10 mouse cellular contexts compared by ENCODE assay signal in the genomic region with DNA sequence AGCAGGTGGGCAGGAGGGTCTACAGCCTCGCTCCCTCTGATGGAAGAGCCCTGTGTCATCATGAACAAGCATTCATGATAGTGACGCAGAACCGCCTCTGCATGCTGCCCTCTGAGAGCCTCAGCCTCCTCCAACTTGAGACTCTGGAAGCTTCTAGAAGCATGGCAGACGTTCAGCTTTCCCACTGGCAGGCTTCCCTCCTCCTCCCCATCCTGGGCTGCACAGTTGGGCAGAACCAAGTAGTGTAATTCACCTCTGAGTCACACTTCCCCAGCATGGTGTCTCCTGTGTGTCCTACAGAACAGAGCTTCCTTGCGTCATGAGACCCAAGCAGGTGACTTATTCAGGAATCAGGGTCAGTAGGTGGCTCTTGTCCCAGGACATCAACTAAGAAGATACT.
DNase-seq lines count a peak whose midpoint lies in the region; ATAC-seq and TF ChIP-seq lines count a peak whose summit lies in the region.
"Had no signal": no experiment of that assay in that cellular context is flagged by ENCODE, and none has a peak within 500 bp of the region (broad histone marks: within the 10 kb centered on the region; RNA-seq: fewer than 3 reads in every experiment).

No protein-coding gene starts in this region.

- H3K27me3 ChIP-seq in hindbrain, embryonic 10.5 days (ENCODE audit: insufficient read depth, poor library complexity, severe bottlenecking), result peaks cover 19% of the 10 kb centered on the region
- no peaks in the 10 kb centered on the region for H3K27me3 ChIP-seq in hindbrain, embryonic 11.5 days (ENCODE audit: control insufficient read depth, insufficient read depth, low read length)
- H3K27me3 ChIP-seq in cerebellum, adult 2 months (ENCODE audit: control insufficient read depth, insufficient read depth, low read length), result no peaks in the 10 kb centered on the region
- H3K27me3 ChIP-seq in kidney, embryonic 14.5 days (ENCODE audit: control insufficient read depth, insufficient read depth, low read length), result no peaks in the 10 kb centered on the region
- H3K27me3 ChIP-seq: heart, embryonic 13.5 days had no signal

- H3K36me3 ChIP-seq in hindbrain, embryonic 10.5 days, result no peaks in the 10 kb centered on the region
- H3K36me3 ChIP-seq in hindbrain, embryonic 11.5 days (ENCODE audit: control insufficient read depth, insufficient read depth, low read length), result no peaks in the 10 kb centered on the region
- H3K36me3 ChIP-seq in kidney, embryonic 14.5 days (ENCODE audit: control insufficient read depth, insufficient read depth, low read length), result no peaks in the 10 kb centered on the region
- H3K36me3 ChIP-seq: heart, embryonic 13.5 days had no signal

- no peak for ATAC-seq in hindbrain, embryonic 11.5 days (ENCODE audit: low FRiP score)
- ATAC-seq in kidney, embryonic 14.5 days (ENCODE audit: low FRiP score, low TSS enrichment), result no peak
- ATAC-seq: lung, postnatal 0 days had no signal

- DNase-seq in hindbrain, embryonic 10.5 days (ENCODE audit: low spot score), result no peak
- no peak for DNase-seq in hindbrain, embryonic 11.5 days (ENCODE audit: low spot score)
- DNase-seq in cerebellum, adult 2 months, result peak; percentile 73 to 85
- DNase-seq in gastrocnemius, postnatal 14 days, result peak; percentile 40
- DNase-seq in right cerebral cortex, postnatal 14 days, result peak; percentile 63
- no peak for DNase-seq in ovary, postnatal 14 days (ENCODE audit: low spot score)
- no peak for DNase-seq in thymus, postnatal 14 days

- H3K4me2 ChIP-seq in hindbrain, embryonic 11.5 days (replicated peaks; ENCODE audit: low read depth, low read length), result no peak overlapping the region
- H3K4me2 ChIP-seq in kidney, embryonic 14.5 days (replicated peaks; ENCODE audit: low read depth, low read length), result no peak overlapping the region
- H3K4me2 ChIP-seq: heart, embryonic 13.5 days had no signal

- TF ChIP-seq POLR2A in cerebellum, adult 2 months (IDR thresholded peaks at IDR 0.05; ENCODE audit: borderline replicate concordance, insufficient read depth, low read length), result no peak

- 0 out of 2 replicates have a peak overlapping the region, but pooled peaks have one; percentile 2 for H3K27ac ChIP-seq in hindbrain, embryonic 10.5 days
- H3K27ac ChIP-seq in hindbrain, embryonic 11.5 days (ENCODE audit: low read depth, low read length), result no peak overlapping the region
- H3K27ac ChIP-seq in cerebellum, adult 2 months (ENCODE audit: insufficient read depth, low read length), result no peak overlapping the region
- H3K27ac ChIP-seq in kidney, embryonic 14.5 days (ENCODE audit: low read depth, low read length), result no peak overlapping the region

- H3K9me3 ChIP-seq in hindbrain, embryonic 10.5 days, result no peaks in the 10 kb centered on the region
- H3K9me3 ChIP-seq in hindbrain, embryonic 11.5 days (ENCODE audit: control insufficient read depth, low read length), result no peaks in the 10 kb centered on the region
- no peaks in the 10 kb centered on the region for H3K9me3 ChIP-seq in kidney, embryonic 14.5 days (ENCODE audit: control insufficient read depth, low read length)
- H3K9me3 ChIP-seq: heart, embryonic 13.5 days had no signal

- H3K9ac ChIP-seq in hindbrain, embryonic 11.5 days (ENCODE audit: low read depth, low read length), result no peak overlapping the region
- no peak overlapping the region for H3K9ac ChIP-seq in kidney, embryonic 14.5 days (ENCODE audit: low read depth, low read length)
- H3K9ac ChIP-seq: heart, embryonic 13.5 days had no signal

- 93% methylated on average over 5 of the region's 5 CpGs for WGBS in hindbrain, embryonic 10.5 days
- 97% methylated on average over 5 of the region's 5 CpGs for WGBS in hindbrain, embryonic 11.5 days
- WGBS in cerebellum, adult 2 months, result 37% methylated on average over 5 of the region's 5 CpGs
- WGBS in kidney, embryonic 14.5 days, result 98% methylated on average over 5 of the region's 5 CpGs

- intact Hi-C loops in gastrocnemius, postnatal 14 days (cut with DNase I; ENCODE audit: low total_unique reads), result loop anchor here (10.0 kb wide), 1 partner anchor 57 kb away; no protein-coding TSS in a partner anchor

- H3K4me3 ChIP-seq in hindbrain, embryonic 10.5 days, result no peak overlapping the region
- no peak overlapping the region for H3K4me3 ChIP-seq in hindbrain, embryonic 11.5 days (ENCODE audit: low read depth, low read length)
- H3K4me3 ChIP-seq in cerebellum, adult 2 months (replicated peaks; ENCODE audit: insufficient read depth, low read depth, low read length), result no peak overlapping the region
- H3K4me3 ChIP-seq in kidney, embryonic 14.5 days (ENCODE audit: low read length), result no peak overlapping the region
- H3K4me3 ChIP-seq: heart, embryonic 13.5 days had no signal

- H3K4me1 ChIP-seq in hindbrain, embryonic 10.5 days (replicated peaks), result peaks cover 35% of the 10 kb centered on the region
- H3K4me1 ChIP-seq in hindbrain, embryonic 11.5 days (replicated peaks; ENCODE audit: control insufficient read depth, insufficient read depth, low read length), result peaks cover 3% of the 10 kb centered on the region; the same call in 1 of the 2 replicates
- H3K4me1 ChIP-seq in cerebellum, adult 2 months (ENCODE audit: control insufficient read depth, insufficient read depth, low read length), result peaks cover 38% of the 10 kb centered on the region
- peaks cover 19% of the 10 kb centered on the region for H3K4me1 ChIP-seq in kidney, embryonic 14.5 days (ENCODE audit: control insufficient read depth, insufficient read depth, low read length)

- no peak for TF ChIP-seq CTCF in cerebellum, adult 2 months (IDR thresholded peaks at IDR 0.05; ENCODE audit: borderline replicate concordance, insufficient read depth, low read depth, low read length)

Comparison
In these comparisons a context has a peak if more than half of its experiments do, and no peak if none do; other contexts are left out.
1. DNase-seq: peak in cerebellum, adult 2 months (2 of 2), gastrocnemius, postnatal 14 days (single experiment) and right cerebral cortex, postnatal 14 days (single experiment); none in hindbrain, embryonic 10.5 days (single experiment), hindbrain, embryonic 11.5 days (single experiment), ovary, postnatal 14 days (single experiment) and thymus, postnatal 14 days (single experiment).